Comparison of ENCODE assay signal across 10 mouse cellular contexts in the genomic region with DNA sequence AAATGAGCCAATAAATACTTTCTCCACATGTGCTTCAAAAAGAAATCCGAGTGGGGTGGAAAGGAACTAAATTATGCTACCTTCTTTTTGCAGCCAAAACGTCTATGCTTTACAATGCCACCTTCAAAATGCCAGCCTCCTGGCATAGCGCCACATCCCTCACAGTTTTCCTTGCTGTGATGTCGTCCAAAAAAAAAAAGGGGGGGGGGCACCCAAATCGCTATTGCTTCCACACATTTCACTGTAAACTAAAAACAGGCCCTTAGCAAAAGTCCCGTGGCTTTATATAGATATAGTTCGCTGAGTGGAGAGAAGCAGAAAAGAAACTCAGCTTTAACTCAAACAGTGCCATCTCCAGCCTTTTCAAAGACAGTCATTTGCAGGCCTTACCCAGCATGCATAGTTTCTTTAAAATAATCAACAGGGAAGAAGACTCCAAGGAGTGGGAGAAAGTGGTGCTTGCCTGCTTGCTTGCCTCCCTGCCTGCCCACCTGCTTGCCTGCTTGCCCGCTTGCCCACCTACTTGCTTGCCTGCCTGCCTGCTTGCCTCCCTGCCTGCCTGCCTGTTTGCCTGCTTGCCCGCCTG. TPM values are rescaled to one million over a fixed set of nuclear protein-coding genes. Genes with fewer than 3 reads are reported as not detected.
A peak's percentile ranks its signal among the peaks of the same experiment; 100 is the strongest.
DNase-seq lines count a peak whose midpoint lies in the region; ATAC-seq and TF ChIP-seq lines count a peak whose summit lies in the region.
"Had no signal": no experiment of that assay in that cellular context is flagged by ENCODE, and none has a peak within 500 bp of the region (broad histone marks: within the 10 kb centered on the region; RNA-seq: fewer than 3 reads in every experiment).

No protein-coding gene starts in this region.

- H3K27me3 ChIP-seq in hindbrain, embryonic 10.5 days (ENCODE audit: insufficient read depth, poor library complexity, severe bottlenecking), result peaks cover 5% of the 10 kb centered on the region; the same call in 1 of the 2 replicates
- no peaks in the 10 kb centered on the region; the same call in 1 of the 2 replicates for H3K27me3 ChIP-seq in hindbrain, embryonic 13.5 days
- no peaks in the 10 kb centered on the region for H3K27me3 ChIP-seq in spleen, adult 2 months (ENCODE audit: control insufficient read depth, insufficient read depth, low read length)
- H3K27me3 ChIP-seq in forebrain, embryonic 13.5 days, result 0 out of 2 replicates have a peak, but pooled peaks cover 5% of the 10 kb centered on the region
- H3K27me3 ChIP-seq: Patski had no signal

- peaks cover 45% of the 10 kb centered on the region for H3K4me1 ChIP-seq in hindbrain, embryonic 10.5 days (replicated peaks)
- peaks cover 11% of the 10 kb centered on the region for H3K4me1 ChIP-seq in hindbrain, embryonic 13.5 days (replicated peaks)
- H3K4me1 ChIP-seq in spleen, adult 2 months (ENCODE audit: control insufficient read depth, insufficient read depth, insufficient read length), result peaks cover 2% of the 10 kb centered on the region; the same call in 1 of the 2 replicates
- H3K4me1 ChIP-seq in forebrain, embryonic 13.5 days, result peaks cover 49% of the 10 kb centered on the region

- 0 out of 2 replicates have a peak, but pooled peaks cover 4% of the 10 kb centered on the region for H3K36me3 ChIP-seq in hindbrain, embryonic 10.5 days
- no peaks in the 10 kb centered on the region for H3K36me3 ChIP-seq in hindbrain, embryonic 13.5 days
- no peaks in the 10 kb centered on the region for H3K36me3 ChIP-seq in spleen, adult 2 months (ENCODE audit: control insufficient read depth, insufficient read depth, low read length)
- H3K36me3 ChIP-seq in forebrain, embryonic 13.5 days (ENCODE audit: poor library complexity, severe bottlenecking), result no peaks in the 10 kb centered on the region

- ATAC-seq in hindbrain, embryonic 13.5 days (ENCODE audit: low FRiP score), result no peak
- no peak for ATAC-seq in forebrain, embryonic 13.5 days
- ATAC-seq: Patski had no signal

- H3K4me3 ChIP-seq in hindbrain, embryonic 10.5 days, result no peak overlapping the region
- no peak overlapping the region for H3K4me3 ChIP-seq in hindbrain, embryonic 13.5 days
- no peak overlapping the region for H3K4me3 ChIP-seq in spleen, adult 2 months (ENCODE audit: extremely low read depth, insufficient read depth, insufficient read length)
- H3K4me3 ChIP-seq in forebrain, embryonic 13.5 days, result no peak overlapping the region

- H3K27ac ChIP-seq in hindbrain, embryonic 10.5 days, result peak overlapping the region; percentile 69
- H3K27ac ChIP-seq in hindbrain, embryonic 13.5 days, result no peak overlapping the region
- H3K27ac ChIP-seq in spleen, adult 2 months (ENCODE audit: insufficient read depth, low read length), result 0 out of 2 replicates have a peak overlapping the region, but pooled peaks have one; percentile 27
- peak overlapping the region; percentile 77 for H3K27ac ChIP-seq in forebrain, embryonic 13.5 days

- no peak for TF ChIP-seq CTCF in spleen, adult 2 months (IDR thresholded peaks at IDR 0.05; ENCODE audit: extremely low read depth, insufficient read depth, insufficient read length, insufficient replicate concordance)

- no peaks in the 10 kb centered on the region for H3K9me3 ChIP-seq in hindbrain, embryonic 10.5 days
- no peaks in the 10 kb centered on the region for H3K9me3 ChIP-seq in hindbrain, embryonic 13.5 days
- H3K9me3 ChIP-seq in forebrain, embryonic 13.5 days (replicated peaks), result no peaks in the 10 kb centered on the region

- no peak for DNase-seq in hindbrain, embryonic 10.5 days (ENCODE audit: low spot score)
- no peak for DNase-seq in spleen, adult 2 months (ENCODE audit: low read depth in 1 of 2, low spot score in 2 of 2)
- DNase-seq in spleen, postnatal 4 days (ENCODE audit: low spot score in 2 of 2), result no peak
- peak; percentile 29 for DNase-seq in telencephalon, adult 2 months (ENCODE audit: low read depth, low spot score)
- DNase-seq in ovary, adult 18-20 months (ENCODE audit: low spot score), result no peak
- no peak for DNase-seq in cerebellum, adult 9-10 months
- DNase-seq: lung, postnatal 10 days had no signal

- no peak for TF ChIP-seq POLR2A in spleen, adult 2 months (IDR thresholded peaks at IDR 0.05; ENCODE audit: low read depth, low read length)

- H3K9ac ChIP-seq in hindbrain, embryonic 13.5 days, result no peak overlapping the region
- H3K9ac ChIP-seq in forebrain, embryonic 13.5 days, result no peak overlapping the region

- 78% methylated on average over 9 of the region's 9 CpGs for WGBS in hindbrain, embryonic 10.5 days
- 77% methylated on average over 9 of the region's 9 CpGs for WGBS in hindbrain, embryonic 13.5 days
- WGBS in spleen, adult 2 months, result 84% methylated on average over 9 of the region's 9 CpGs
- WGBS in forebrain, embryonic 13.5 days, result 41% methylated on average over 9 of the region's 9 CpGs

- H3K4me2 ChIP-seq in hindbrain, embryonic 13.5 days, result no peak overlapping the region
- H3K4me2 ChIP-seq in forebrain, embryonic 13.5 days, result peak overlapping the region; percentile 49

RNA-seq across cellular contexts. Expression of a gene that starts 47.6 kb away (rescaled TPM):
- polyA plus RNA-seq in hindbrain, embryonic 10.5 days (2016; fragmentation: Nextera tagmentation; extraction: Ambion mirVana), result 3.1 and 4.5 TPM in 2 replicates
- 2.3 and 2.6 TPM in 2 replicates for polyA plus RNA-seq in hindbrain, embryonic 13.5 days (2015; fragmentation: Nextera tagmentation; extraction: Ambion mirVana)
- 4.5 and 5.1 TPM in 2 replicates for polyA plus RNA-seq in spleen, adult 2 months (2012; rRNA removed)
- 3.1 and 3.5 TPM in 2 replicates for polyA plus RNA-seq in forebrain, embryonic 13.5 days (2015; fragmentation: Nextera tagmentation; extraction: Ambion mirVana)
